Mouse (Mus musculus): ENCODE measurements around the gene Cux2. TPM values are rescaled to one million over a fixed set of nuclear protein-coding genes. Genes with fewer than 3 reads are reported as not detected.

The Cux2 gene
- polyA plus RNA-seq, 1 experiment from 2014 or later: 4.9 TPM

DNA sequence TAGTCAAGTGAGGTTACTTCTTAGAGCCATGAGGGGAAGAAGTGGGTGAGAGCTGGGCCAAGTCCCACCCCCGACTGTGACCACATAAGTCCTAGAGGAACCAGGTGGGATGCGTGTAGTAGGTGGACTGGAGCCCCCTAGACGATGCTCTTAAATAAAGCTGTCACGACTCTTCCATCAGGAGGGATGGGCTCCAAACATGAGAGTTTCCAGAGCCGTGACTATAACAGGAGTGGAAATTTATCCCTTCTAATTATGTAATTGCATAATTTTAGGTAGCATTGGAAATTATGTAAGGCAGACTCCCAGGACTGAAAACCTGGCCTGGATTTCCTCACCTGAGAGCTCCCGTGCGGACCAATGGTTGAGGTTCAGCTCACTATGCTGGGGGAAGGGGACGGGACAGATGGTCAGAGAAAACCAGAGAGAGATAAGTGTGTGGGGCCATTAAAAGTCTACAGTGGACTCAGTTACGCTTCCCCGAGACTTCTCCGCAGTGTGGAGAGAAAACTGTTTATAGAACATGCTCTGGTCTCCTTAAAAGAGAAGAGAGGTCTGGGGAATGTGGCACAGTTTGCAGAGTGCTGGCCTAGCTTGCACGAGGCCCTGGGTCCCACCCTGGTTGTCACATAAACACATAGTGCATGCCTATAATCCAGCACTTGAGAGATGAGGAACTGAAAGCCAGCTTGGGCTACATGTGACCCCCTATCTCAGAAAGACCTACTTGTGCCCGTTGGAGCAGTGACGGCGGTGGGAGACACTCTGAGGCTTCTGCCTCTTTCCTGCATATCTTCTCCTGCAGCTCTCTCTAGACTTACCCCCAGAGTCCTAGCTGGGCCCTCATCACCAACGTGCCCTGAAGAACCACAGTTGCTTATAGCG, 126.7 kb downstream of the Cux2 start:
- Histone ChIP-seq H3K9me3 (ENCODE audit: control insufficient read depth, low read length) (no peaks in the 10 kb centered on the region), H3K27me3 (replicated peaks; ENCODE audit: control insufficient read depth, insufficient read depth, low read length) (peaks cover 32% of the 10 kb centered on the region), H3K4me2 (no peak overlapping the region), H3K27ac (ENCODE audit: low read depth, low read length) (no peak overlapping the region), H3K36me3 (ENCODE audit: control insufficient read depth, insufficient read depth, low read length) (no peaks in the 10 kb centered on the region), H3K4me3 (ENCODE audit: low read depth, low read length) (no peak overlapping the region), H3K4me1 (replicated peaks; ENCODE audit: control insufficient read depth, insufficient read depth, low read length) (peaks cover 11% of the 10 kb centered on the region), H3K9ac (ENCODE audit: low read depth, low read length) (no peak overlapping the region)
- no peak for DNase-seq (ENCODE audit: low spot score)
- ATAC-seq (replicated peaks; ENCODE audit: low FRiP score): no peak
- WGBS: 60% methylated on average over 17 of the region's 17 CpGs

DNA sequence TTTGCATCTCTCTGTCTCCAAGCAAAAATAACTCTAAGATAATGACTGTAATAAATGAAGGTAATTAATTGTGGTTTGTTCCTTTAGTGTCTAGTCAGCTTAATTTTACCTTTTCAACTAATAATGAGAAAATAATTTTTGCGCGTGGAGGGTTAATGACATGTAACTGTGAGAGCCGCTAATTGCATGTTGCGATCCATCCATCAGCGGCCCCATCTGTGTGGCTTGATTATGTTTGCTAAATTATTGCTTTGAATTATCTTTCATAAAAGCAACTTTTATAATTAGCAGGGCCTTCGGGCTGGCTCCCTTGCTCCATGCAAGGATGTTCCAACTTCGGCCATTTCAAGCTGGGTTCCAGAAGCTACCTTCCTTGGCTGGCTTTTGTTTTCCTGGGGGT, 130.7 kb downstream of the Cux2 start:
- Histone ChIP-seq H3K4me3 (ENCODE audit: low read depth, low read length) (no peak overlapping the region), H3K27ac (ENCODE audit: low read depth, low read length) (no peak overlapping the region), H3K36me3 (ENCODE audit: control insufficient read depth, insufficient read depth, low read length) (no peaks in the 10 kb centered on the region), H3K27me3 (replicated peaks; ENCODE audit: control insufficient read depth, insufficient read depth, low read length) (peaks cover 12% of the 10 kb centered on the region), H3K4me1 (replicated peaks; ENCODE audit: control insufficient read depth, insufficient read depth, low read length) (no peaks in the 10 kb centered on the region), H3K9me3 (ENCODE audit: control insufficient read depth, low read length) (no peaks in the 10 kb centered on the region), H3K4me2 (no peak overlapping the region), H3K9ac (ENCODE audit: low read depth, low read length) (no peak overlapping the region)
- DNase-seq (ENCODE audit: low spot score): no peak
- no peak for ATAC-seq (replicated peaks; ENCODE audit: low FRiP score)
- 87% methylated on average over 7 of the region's 7 CpGs for WGBS

DNA sequence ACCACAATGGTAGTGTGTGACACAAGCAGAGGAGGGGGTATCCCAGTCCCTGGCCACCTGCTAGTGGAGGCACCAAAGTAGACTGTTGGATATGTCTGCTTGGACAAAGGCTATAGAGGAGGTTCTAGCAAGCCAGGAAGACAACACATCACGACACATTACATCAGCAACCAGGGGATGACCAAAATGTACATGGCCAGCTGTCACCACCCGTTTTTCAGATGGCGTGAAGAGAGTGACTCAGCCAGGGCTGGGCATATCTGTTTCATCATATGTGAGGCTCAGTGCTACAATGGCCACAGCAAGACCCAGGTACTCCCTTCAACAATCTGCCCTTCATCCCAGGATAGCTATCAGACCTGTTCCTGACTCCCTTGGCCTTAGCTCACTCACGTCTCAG, 133.1 kb downstream of the Cux2 start:
- H3K9me3 ChIP-seq (ENCODE audit: control insufficient read depth, low read length): no peaks in the 10 kb centered on the region
- H3K27me3 ChIP-seq (replicated peaks; ENCODE audit: control insufficient read depth, insufficient read depth, low read length): peaks cover 4% of the 10 kb centered on the region
- ATAC-seq (replicated peaks; ENCODE audit: low FRiP score): no peak
- WGBS: 77% methylated on average over 4 of the region's 4 CpGs
- H3K9ac ChIP-seq (ENCODE audit: low read depth, low read length): no peak overlapping the region
- H3K4me2 ChIP-seq: no peak overlapping the region
- H3K4me1 ChIP-seq (replicated peaks; ENCODE audit: control insufficient read depth, insufficient read depth, low read length): no peaks in the 10 kb centered on the region
- no peak overlapping the region for H3K4me3 ChIP-seq (ENCODE audit: low read depth, low read length)
- H3K27ac ChIP-seq (ENCODE audit: low read depth, low read length): no peak overlapping the region
- no peak for DNase-seq (ENCODE audit: low spot score)
- H3K36me3 ChIP-seq (ENCODE audit: control insufficient read depth, insufficient read depth, low read length): no peaks in the 10 kb centered on the region

DNA sequence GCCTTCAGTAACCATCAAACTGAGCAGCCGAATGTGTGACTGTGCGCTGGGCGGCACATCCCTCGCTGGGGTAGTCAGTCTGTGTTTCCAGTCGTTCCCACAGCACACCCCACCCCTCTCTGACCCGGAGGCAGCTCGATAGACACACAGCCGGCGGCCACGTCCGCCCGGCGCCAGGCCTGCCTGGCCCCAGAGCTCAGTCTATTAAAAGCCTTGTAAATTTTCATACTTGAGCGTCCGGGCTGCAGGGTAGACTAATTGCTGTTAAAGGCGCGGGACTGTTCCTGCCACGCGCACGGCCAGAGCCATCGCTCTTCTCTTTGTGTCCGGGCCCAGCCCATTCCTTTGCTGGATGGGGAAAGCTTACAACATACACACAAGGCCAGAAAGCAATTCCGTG, 135.9 kb downstream of the Cux2 start:
- no peak overlapping the region for H3K9ac ChIP-seq (ENCODE audit: low read depth, low read length)
- peak overlapping the region; percentile 39; the same call in 1 of the 2 replicates for H3K27ac ChIP-seq (ENCODE audit: low read depth, low read length)
- H3K4me1 ChIP-seq (replicated peaks; ENCODE audit: control insufficient read depth, insufficient read depth, low read length): no peaks in the 10 kb centered on the region
- WGBS: 65% methylated on average over 23 of the region's 23 CpGs
- DNase-seq (ENCODE audit: low spot score) (no peak), ATAC-seq (replicated peaks; ENCODE audit: low FRiP score) (no peak)
- H3K4me2 ChIP-seq: no peak overlapping the region
- no peaks in the 10 kb centered on the region for H3K36me3 ChIP-seq (ENCODE audit: control insufficient read depth, insufficient read depth, low read length)
- peaks cover 4% of the 10 kb centered on the region for H3K27me3 ChIP-seq (replicated peaks; ENCODE audit: control insufficient read depth, insufficient read depth, low read length)
- no peak overlapping the region for H3K4me3 ChIP-seq (ENCODE audit: low read depth, low read length)
- no peaks in the 10 kb centered on the region for H3K9me3 ChIP-seq (ENCODE audit: control insufficient read depth, low read length)

DNA sequence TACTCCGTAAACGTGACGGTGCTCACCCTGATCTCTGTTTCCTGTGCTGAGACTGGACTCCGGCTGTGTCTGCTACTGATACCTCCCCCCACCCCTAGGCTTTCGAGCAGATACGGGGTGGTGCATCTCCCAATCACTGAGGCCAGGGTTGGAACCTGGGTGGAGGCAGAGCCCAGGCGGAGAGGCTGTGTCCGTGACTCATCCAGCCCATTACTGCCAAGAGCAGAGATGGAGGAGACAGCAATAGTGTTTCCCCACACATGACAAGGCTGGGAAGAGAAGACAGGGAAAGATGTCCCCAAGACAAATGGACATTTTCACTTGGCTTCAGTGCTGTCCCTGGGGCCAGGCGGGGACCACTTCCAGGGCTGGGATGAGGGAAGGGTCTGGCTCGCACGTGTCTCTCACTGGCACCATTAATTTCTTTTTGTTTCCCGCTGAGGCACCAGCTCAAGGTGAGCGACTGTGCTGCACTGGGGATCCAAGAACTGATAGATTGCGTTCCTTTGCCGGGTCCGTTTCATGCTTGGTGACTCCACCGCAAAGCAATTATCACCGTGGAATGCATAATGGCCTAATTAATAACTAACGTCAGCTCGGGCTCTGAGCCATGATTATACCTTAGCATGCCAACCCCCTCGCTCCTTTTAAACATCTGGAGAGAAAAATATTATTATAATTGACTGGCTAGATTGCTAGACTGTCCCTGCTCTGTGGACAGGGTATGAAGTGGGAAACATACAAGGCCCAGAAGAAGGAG, 140.5 kb downstream of the Cux2 start:
- no peak for ATAC-seq (replicated peaks; ENCODE audit: low FRiP score)
- no peak overlapping the region for H3K9ac ChIP-seq (ENCODE audit: low read depth, low read length)
- no peak for DNase-seq (ENCODE audit: low spot score)
- H3K27me3 ChIP-seq (replicated peaks; ENCODE audit: control insufficient read depth, insufficient read depth, low read length): no peaks in the 10 kb centered on the region
- no peaks in the 10 kb centered on the region for H3K4me1 ChIP-seq (replicated peaks; ENCODE audit: control insufficient read depth, insufficient read depth, low read length)
- H3K4me3 ChIP-seq (ENCODE audit: low read depth, low read length): no peak overlapping the region
- no peak overlapping the region for H3K27ac ChIP-seq (ENCODE audit: low read depth, low read length)
- H3K9me3 ChIP-seq (ENCODE audit: control insufficient read depth, low read length): no peaks in the 10 kb centered on the region
- no peak overlapping the region for H3K4me2 ChIP-seq
- 76% methylated on average over 21 of the region's 21 CpGs for WGBS
- H3K36me3 ChIP-seq (ENCODE audit: control insufficient read depth, insufficient read depth, low read length): no peaks in the 10 kb centered on the region

DNA sequence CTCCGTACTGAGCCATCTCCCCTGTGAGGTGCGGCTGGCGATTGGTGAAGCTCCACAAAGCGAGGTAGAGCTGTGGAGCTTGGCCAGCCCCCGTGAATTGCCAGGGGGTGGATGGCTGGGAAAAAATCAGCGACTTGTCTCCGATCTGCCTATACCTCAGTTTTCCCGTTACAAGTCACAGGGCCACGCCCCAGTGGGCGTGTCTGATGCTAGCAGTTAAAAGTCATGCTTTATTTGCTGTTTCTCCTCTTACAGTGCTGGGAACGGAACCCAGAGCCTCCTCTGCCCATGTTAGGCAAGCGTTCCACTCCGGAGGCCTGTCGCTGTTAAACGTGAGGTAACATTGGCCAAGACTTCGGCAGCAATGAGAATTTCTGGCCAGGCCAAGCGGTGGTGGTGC, 144.2 kb downstream of the Cux2 start:
- no peak for DNase-seq (ENCODE audit: low spot score)
- 72% methylated on average over 17 of the region's 17 CpGs for WGBS
- H3K9me3 ChIP-seq (ENCODE audit: control insufficient read depth, low read length): no peaks in the 10 kb centered on the region

DNA sequence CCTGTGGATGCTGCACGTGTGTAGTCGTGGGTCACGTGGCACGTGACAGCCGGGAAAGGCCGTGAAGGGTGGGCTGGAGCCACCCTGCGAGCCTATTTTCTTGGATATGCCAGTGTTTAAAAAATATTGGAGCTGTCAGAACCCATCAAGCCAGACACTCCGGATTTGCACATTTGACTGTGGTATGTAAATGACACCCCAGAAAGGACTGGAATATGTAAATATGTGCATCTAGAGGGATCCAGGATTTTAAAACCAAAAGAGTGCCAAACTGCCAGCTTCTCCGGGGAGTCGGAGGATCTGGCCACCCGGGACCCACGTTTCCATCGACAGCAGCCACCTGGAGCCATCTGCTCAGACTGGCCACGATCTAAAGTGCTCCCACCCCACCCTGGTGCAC, 145.1 kb downstream of the Cux2 start:
- Histone ChIP-seq H3K4me1 (replicated peaks; ENCODE audit: control insufficient read depth, insufficient read depth, low read length) (no peaks in the 10 kb centered on the region), H3K9me3 (ENCODE audit: control insufficient read depth, low read length) (no peaks in the 10 kb centered on the region), H3K27me3 (replicated peaks; ENCODE audit: control insufficient read depth, insufficient read depth, low read length) (no peaks in the 10 kb centered on the region), H3K4me3 (ENCODE audit: low read depth, low read length) (no peak overlapping the region), H3K27ac (ENCODE audit: low read depth, low read length) (no peak overlapping the region), H3K36me3 (ENCODE audit: control insufficient read depth, insufficient read depth, low read length) (no peaks in the 10 kb centered on the region), H3K4me2 (no peak overlapping the region), H3K9ac (ENCODE audit: low read depth, low read length) (no peak overlapping the region)
- ATAC-seq (replicated peaks; ENCODE audit: low FRiP score) (no peak), DNase-seq (ENCODE audit: low spot score) (no peak)
- 86% methylated on average over 14 of the region's 14 CpGs for WGBS

More for the DNA sequence above, 144.2 kb downstream of the Cux2 start:
- no peak overlapping the region for H3K27ac ChIP-seq (ENCODE audit: low read depth, low read length)
- no peak overlapping the region for H3K9ac ChIP-seq (ENCODE audit: low read depth, low read length)
- H3K27me3 ChIP-seq (replicated peaks; ENCODE audit: control insufficient read depth, insufficient read depth, low read length): no peaks in the 10 kb centered on the region
- ATAC-seq (replicated peaks; ENCODE audit: low FRiP score): no peak
- no peak overlapping the region for H3K4me3 ChIP-seq (ENCODE audit: low read depth, low read length)
- H3K4me1 ChIP-seq (replicated peaks; ENCODE audit: control insufficient read depth, insufficient read depth, low read length): no peaks in the 10 kb centered on the region
- no peaks in the 10 kb centered on the region for H3K36me3 ChIP-seq (ENCODE audit: control insufficient read depth, insufficient read depth, low read length)
- no peak overlapping the region for H3K4me2 ChIP-seq

DNA sequence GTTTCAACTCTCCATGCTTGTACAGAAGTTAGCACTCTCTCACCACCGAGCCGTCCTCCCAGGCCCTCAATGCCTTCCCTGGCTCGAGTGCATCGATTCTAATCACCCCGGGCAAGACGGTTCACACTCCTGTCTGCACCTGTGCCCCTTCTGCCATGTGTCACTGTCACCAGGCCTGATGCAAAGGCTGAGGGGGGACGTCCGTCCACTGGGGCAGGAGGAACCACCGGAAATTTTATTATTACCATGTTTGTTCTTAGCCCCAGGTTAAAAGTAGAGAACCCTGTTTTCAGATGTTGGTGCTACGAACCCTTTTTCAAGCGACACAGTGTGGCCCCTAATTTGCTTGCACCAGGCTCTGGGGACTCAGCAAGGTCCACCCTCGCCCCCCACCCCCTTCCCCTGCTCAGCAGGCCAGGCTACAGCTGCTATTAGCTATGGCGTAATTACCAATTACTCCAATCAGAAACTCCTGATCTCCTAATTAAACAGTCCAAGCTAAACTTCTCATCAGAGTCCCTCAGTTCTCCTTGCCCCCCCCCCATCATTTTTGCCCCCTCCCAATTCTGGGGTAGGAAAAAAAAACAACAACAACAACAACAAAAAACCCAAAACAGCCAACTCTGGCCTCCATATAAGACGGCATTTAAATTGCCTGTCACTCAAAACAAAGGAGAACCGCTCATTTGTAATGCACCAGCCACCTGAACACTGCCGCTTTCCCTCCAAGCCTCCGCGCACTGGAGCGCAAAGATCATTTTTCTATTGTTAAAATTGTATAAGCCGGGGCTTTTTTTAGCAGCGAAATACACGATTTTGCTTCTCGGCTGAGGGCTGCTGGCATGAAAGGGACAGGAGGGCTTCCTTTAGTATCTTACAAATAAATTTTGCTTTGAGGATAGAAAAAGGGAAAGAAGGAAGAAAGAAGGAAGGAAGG, 146.8 kb downstream of the Cux2 start:
- H3K9ac ChIP-seq (ENCODE audit: low read depth, low read length): no peak overlapping the region
- no peaks in the 10 kb centered on the region for H3K36me3 ChIP-seq (ENCODE audit: control insufficient read depth, insufficient read depth, low read length)
- ATAC-seq (replicated peaks; ENCODE audit: low FRiP score): no peak
- H3K4me3 ChIP-seq (ENCODE audit: low read depth, low read length): no peak overlapping the region
- H3K9me3 ChIP-seq (ENCODE audit: control insufficient read depth, low read length): no peaks in the 10 kb centered on the region
- no peak for DNase-seq (ENCODE audit: low spot score)
- no peaks in the 10 kb centered on the region for H3K27me3 ChIP-seq (replicated peaks; ENCODE audit: control insufficient read depth, insufficient read depth, low read length)
- no peak overlapping the region for H3K4me2 ChIP-seq
- no peaks in the 10 kb centered on the region for H3K4me1 ChIP-seq (replicated peaks; ENCODE audit: control insufficient read depth, insufficient read depth, low read length)
- no peak overlapping the region for H3K27ac ChIP-seq (ENCODE audit: low read depth, low read length)
- 73% methylated on average over 23 of the region's 23 CpGs for WGBS
